Comparison of ENCODE assay signal across 8 mouse cellular contexts in the genomic region with DNA sequence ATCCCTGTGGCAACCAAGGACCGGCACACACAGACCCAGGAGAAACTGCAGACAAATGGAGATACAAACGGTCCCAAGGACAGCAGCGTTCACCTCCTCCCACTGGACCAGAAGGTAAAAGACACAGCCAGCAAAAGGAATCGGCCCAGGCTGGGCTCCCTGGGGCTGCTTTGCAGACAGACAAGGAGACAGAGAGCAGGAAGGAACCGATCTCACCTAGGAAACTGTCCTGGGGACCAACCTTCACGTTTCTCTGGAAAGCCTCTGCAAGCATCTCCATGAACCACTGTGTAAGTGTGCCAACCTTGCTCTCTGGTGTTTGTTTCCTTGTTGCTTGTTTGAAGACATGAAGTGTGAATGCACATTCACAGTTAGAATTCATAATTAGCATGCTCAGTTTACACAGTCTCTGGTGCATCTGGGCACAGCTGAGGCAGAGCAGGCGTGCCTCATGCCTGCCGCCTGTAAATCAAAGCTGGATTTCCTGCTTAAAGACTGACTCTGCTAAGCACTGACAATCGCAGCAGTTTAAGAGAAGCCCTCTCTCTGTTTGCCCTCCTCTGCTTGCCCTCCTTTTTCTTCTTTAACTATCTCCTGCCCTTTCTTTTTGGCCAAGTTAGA. TPM values are rescaled to one million over a fixed set of nuclear protein-coding genes. Genes with fewer than 3 reads are reported as not detected.
DNase-seq lines count a peak whose midpoint lies in the region.

No protein-coding gene starts in this region.

- DNase-seq in heart, adult 11 months, result peak; percentile 93
- no peak for DNase-seq in heart, postnatal 25 days (ENCODE audit: low spot score)
- DNase-seq in embryo, embryonic 9.5 days (ENCODE audit: extremely low spot score), result peak; percentile 46
- DNase-seq in hindbrain, embryonic 10.5 days (ENCODE audit: low spot score), result peak; percentile 27
- peak; percentile 38 for DNase-seq in mesoderm, embryonic 11.5 days (ENCODE audit: low read depth, low spot score)
- no peak for DNase-seq in cerebellum, adult 8-10 months
- DNase-seq in urinary bladder, postnatal 4 days (ENCODE audit: low spot score in 2 of 2), result no peak
- DNase-seq in spleen, adult 12 weeks (ENCODE audit: low spot score), result no peak

- intact Hi-C loops in heart, postnatal 25 days (cut with DNase I), result loop anchor here (10.0 kb wide), 1 partner anchor 609 kb away; no protein-coding TSS in a partner anchor

- 18% methylated on average over 9 of the region's 9 CpGs for WGBS in hindbrain, embryonic 10.5 days

- H3K36me3 ChIP-seq in hindbrain, embryonic 10.5 days, result no peaks in the 10 kb centered on the region

- no peaks in the 10 kb centered on the region for H3K9me3 ChIP-seq in hindbrain, embryonic 10.5 days

- H3K27me3 ChIP-seq in hindbrain, embryonic 10.5 days (ENCODE audit: insufficient read depth, poor library complexity, severe bottlenecking), result no peaks in the 10 kb centered on the region

- H3K4me3 ChIP-seq in hindbrain, embryonic 10.5 days, result peak overlapping the region; percentile 43

- H3K4me1 ChIP-seq in hindbrain, embryonic 10.5 days (replicated peaks), result peaks cover 13% of the 10 kb centered on the region

- peak overlapping the region; percentile 78 for H3K27ac ChIP-seq in hindbrain, embryonic 10.5 days

RNA-seq across cellular contexts. Expression of a gene that starts 1.0 kb away (rescaled TPM):
- 10 to 100 TPM; 83.0 to 90.7 TPM for total RNA-seq in heart, postnatal 25 days (2021)
- polyA plus RNA-seq in hindbrain, embryonic 10.5 days (2016; fragmentation: Nextera tagmentation; extraction: Ambion mirVana), result 25.0 and 26.8 TPM in 2 replicates

Comparison
In these comparisons a context has a peak if more than half of its experiments do, and no peak if none do; other contexts are left out.
1. DNase-seq: peak in heart, adult 11 months (single experiment), embryo, embryonic 9.5 days (single experiment), hindbrain, embryonic 10.5 days (single experiment) and mesoderm, embryonic 11.5 days (single experiment); none in heart, postnatal 25 days (single experiment), cerebellum, adult 8-10 months (single experiment), urinary bladder, postnatal 4 days (0 of 2) and spleen, adult 12 weeks (single experiment).